Mouse (Mus musculus) heart, adult 9 months (tissue): ENCODE data around the gene Nr2f2.

Source experiments
- DNase-seq, 2 experiments: peaks; one replicate each; pipeline ENCODE4 v3.0.0; 2022; ENCODE audit warnings: low spot score in 2 of 2

Gene Nr2f2

GRCm38 (mm10) chr7:70365401-70365811, 1.1 kb downstream of the Nr2f2 start:
- no peak for DNase-seq

GRCm38 (mm10) chr7:70364798-70365197, 1.7 kb downstream of the Nr2f2 start:
- no peak for DNase-seq

- DNase-seq: no peak
Observed at GRCm38 (mm10) chr7:70363351-70363750, 3.2 kb downstream of the Nr2f2 start.

- no peak for DNase-seq
Observed at GRCm38 (mm10) chr7:70362526-70363170, 3.9 kb downstream of the Nr2f2 start.

GRCm38 (mm10) chr7:70361383-70362364, 4.9 kb downstream of the Nr2f2 start:
- peak; percentile 92 to 94 for DNase-seq

- no peak for DNase-seq
Observed at GRCm38 (mm10) chr7:70360611-70361382, 5.7 kb downstream of the Nr2f2 start.

- no peak for DNase-seq
Observed at GRCm38 (mm10) chr7:70359791-70360581, 6.5 kb downstream of the Nr2f2 start.

GRCm38 (mm10) chr7:70358848-70359591, 7.5 kb downstream of the Nr2f2 start:
- DNase-seq: no peak

- no peak for DNase-seq
Observed at GRCm38 (mm10) chr7:70358020-70358847, 8.3 kb downstream of the Nr2f2 start.

GRCm38 (mm10) chr7:70357516-70358019, 9.0 kb downstream of the Nr2f2 start:
- no peak for DNase-seq

- no peak for DNase-seq
Observed at GRCm38 (mm10) chr7:70356691-70357515, 9.6 kb downstream of the Nr2f2 start.

GRCm38 (mm10) chr7:70355691-70356568, 10.6 kb downstream of the Nr2f2 start:
- DNase-seq: no peak

- no peak for DNase-seq
Observed at GRCm38 (mm10) chr7:70355357-70355620, 11.2 kb downstream of the Nr2f2 start.

- DNase-seq: no peak
Observed at GRCm38 (mm10) chr7:70354606-70355356, 11.8 kb downstream of the Nr2f2 start.

- no peak for DNase-seq
Observed at GRCm38 (mm10) chr7:70353151-70353550, 13.4 kb downstream of the Nr2f2 start.

GRCm38 (mm10) chr7:70352617-70353016, 13.9 kb downstream of the Nr2f2 start:
- DNase-seq: no peak

GRCm38 (mm10) chr7:70351981-70352560, 14.5 kb downstream of the Nr2f2 start:
- DNase-seq: no peak
